Mouse (Mus musculus): ENCODE results near the gene Slc22a23. TPM values are rescaled to one million over a fixed set of nuclear protein-coding genes. Genes with fewer than 3 reads are reported as not detected.

Gene Slc22a23
- polyA plus RNA-seq, 1 experiment from 2014 or later, result 14.9 TPM

DNA sequence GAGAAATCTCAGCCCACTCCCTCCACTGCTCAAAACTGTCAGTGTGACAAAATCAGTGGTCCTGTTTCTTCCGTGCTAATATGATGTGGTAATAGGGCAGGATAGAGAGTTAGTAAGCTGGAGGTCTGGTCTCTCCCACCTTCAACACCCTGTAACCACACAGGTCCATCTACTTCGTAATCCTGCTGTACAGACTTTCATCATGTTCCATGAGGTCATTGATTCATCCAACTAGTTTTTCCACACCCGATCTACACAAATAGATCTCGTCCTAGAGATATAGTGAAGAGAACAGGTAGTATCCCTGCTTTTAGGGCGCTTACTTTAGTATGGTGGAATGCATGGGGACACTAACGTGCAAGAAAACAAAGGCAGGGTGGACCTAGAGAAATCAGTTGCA lies 63.6 kb downstream of the Slc22a23 start:
- no peak overlapping the region for H3K27ac ChIP-seq (ENCODE audit: low read depth, low read length)
- no peak overlapping the region for H3K9ac ChIP-seq (ENCODE audit: low read depth, low read length)
- H3K36me3 ChIP-seq (ENCODE audit: control insufficient read depth, insufficient read depth, low read length), result no peaks in the 10 kb centered on the region; the same call in 1 of the 2 replicates
- WGBS, result 92% methylated on average over 6 of the region's 6 CpGs
- H3K4me2 ChIP-seq (ENCODE audit: low read length), result no peak overlapping the region
- ATAC-seq, result no peak
- H3K4me1 ChIP-seq (ENCODE audit: control insufficient read depth, insufficient read depth, low read depth, low read length), result peaks cover 4% of the 10 kb centered on the region; the same call in 1 of the 2 replicates
- no peaks in the 10 kb centered on the region for H3K27me3 ChIP-seq (replicated peaks; ENCODE audit: control insufficient read depth, insufficient read depth, low read length)
- no peaks in the 10 kb centered on the region for H3K9me3 ChIP-seq (ENCODE audit: control insufficient read depth, low read length)
- no peak overlapping the region for H3K4me3 ChIP-seq (ENCODE audit: low read length)

DNA sequence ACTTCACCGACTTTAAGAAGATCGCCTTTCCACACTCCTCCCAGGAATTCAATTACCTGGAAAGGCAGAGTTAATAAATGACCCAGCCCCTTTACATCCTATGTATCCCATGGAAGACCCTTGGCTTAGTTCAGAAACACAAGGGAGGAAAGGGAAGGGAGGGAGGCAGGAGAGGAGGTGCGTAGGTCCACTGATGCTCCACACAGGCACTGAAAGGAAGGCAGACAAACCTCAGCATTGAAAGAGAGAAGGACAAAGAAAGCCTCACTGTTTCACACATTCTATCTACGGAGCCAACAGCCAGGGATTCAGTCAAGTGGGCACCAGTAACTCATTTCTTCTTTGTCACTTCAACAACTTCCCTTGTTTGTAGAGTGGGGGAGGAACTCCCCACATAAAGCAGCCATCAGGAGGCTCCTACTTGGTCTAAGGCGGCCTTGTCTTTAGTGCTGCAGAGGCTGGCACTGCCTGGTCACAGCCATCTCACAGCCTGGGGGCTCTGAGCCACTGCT lies 66.2 kb downstream of the Slc22a23 start:
- peaks cover 4% of the 10 kb centered on the region; the same call in 1 of the 2 replicates for H3K4me1 ChIP-seq (ENCODE audit: control insufficient read depth, insufficient read depth, low read depth, low read length)
- no peaks in the 10 kb centered on the region for H3K9me3 ChIP-seq (ENCODE audit: control insufficient read depth, low read length)
- H3K4me2 ChIP-seq (ENCODE audit: low read length), result no peak overlapping the region
- H3K4me3 ChIP-seq (ENCODE audit: low read length), result no peak overlapping the region
- WGBS, result 43% methylated on average over 5 of the region's 5 CpGs
- H3K27me3 ChIP-seq (replicated peaks; ENCODE audit: control insufficient read depth, insufficient read depth, low read length), result no peaks in the 10 kb centered on the region
- H3K36me3 ChIP-seq (ENCODE audit: control insufficient read depth, insufficient read depth, low read length), result no peaks in the 10 kb centered on the region; the same call in 1 of the 2 replicates
- peak overlapping the region; percentile 41; the same call in 1 of the 2 replicates for H3K27ac ChIP-seq (ENCODE audit: low read depth, low read length)
- no peak overlapping the region for H3K9ac ChIP-seq (ENCODE audit: low read depth, low read length)
- peak; percentile 84 for ATAC-seq

DNA sequence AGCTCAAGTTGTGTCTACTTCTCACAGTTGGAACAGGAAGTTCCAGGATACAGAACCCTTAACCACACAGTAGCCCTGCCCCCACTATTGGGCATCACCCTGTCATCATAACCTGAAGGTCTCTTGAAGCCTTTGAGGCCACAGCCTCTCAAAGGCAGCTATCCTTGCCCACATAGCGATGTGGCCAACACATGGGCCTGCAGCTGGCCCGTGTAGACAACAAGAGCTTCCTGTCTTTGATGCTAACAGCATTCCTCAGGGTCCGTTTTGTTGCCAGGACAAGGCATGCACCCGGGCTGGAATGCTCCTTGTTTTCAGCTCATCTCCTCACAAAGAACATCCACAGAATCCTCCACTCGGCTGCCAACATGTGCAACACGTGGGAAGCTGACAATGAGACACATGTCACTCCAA lies 66.7 kb downstream of the Slc22a23 start:
- Histone ChIP-seq H3K9me3 (ENCODE audit: control insufficient read depth, low read length) (no peaks in the 10 kb centered on the region), H3K27ac (ENCODE audit: low read depth, low read length) (0 out of 2 replicates have a peak overlapping the region, but pooled peaks have one; percentile 41), H3K4me3 (ENCODE audit: low read length) (no peak overlapping the region), H3K36me3 (ENCODE audit: control insufficient read depth, insufficient read depth, low read length) (no peaks in the 10 kb centered on the region; the same call in 1 of the 2 replicates), H3K4me1 (ENCODE audit: control insufficient read depth, insufficient read depth, low read depth, low read length) (peaks cover 4% of the 10 kb centered on the region; the same call in 1 of the 2 replicates), H3K9ac (ENCODE audit: low read depth, low read length) (no peak overlapping the region), H3K27me3 (replicated peaks; ENCODE audit: control insufficient read depth, insufficient read depth, low read length) (no peaks in the 10 kb centered on the region), H3K4me2 (ENCODE audit: low read length) (no peak overlapping the region)
- 9% methylated on average over 6 of the region's 6 CpGs for WGBS
- ATAC-seq, result peak; percentile 60

DNA sequence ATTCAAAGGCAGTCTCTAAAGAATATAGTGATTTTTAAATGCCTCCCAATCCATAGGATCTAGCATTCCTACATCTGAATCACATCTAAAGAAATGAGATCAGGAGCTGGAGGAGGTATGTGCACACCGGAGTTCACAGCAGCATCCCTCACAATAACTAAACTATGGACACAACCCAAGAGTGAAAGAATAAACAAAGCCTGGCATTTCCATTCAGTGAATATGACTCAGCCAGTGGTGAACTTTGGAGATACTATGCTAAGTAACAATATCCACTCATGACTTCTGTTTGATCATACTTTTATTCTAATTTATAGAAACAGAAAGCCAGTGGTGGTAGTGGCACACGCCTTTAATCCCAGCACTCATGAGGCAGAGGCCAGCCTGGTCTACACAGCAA lies 67.4 kb downstream of the Slc22a23 start:
- Histone ChIP-seq H3K9ac (ENCODE audit: low read depth, low read length) (no peak overlapping the region), H3K4me2 (ENCODE audit: low read length) (no peak overlapping the region), H3K9me3 (ENCODE audit: control insufficient read depth, low read length) (no peaks in the 10 kb centered on the region), H3K4me3 (ENCODE audit: low read length) (no peak overlapping the region), H3K4me1 (ENCODE audit: control insufficient read depth, insufficient read depth, low read depth, low read length) (peaks cover 5% of the 10 kb centered on the region), H3K27me3 (replicated peaks; ENCODE audit: control insufficient read depth, insufficient read depth, low read length) (no peaks in the 10 kb centered on the region), H3K36me3 (ENCODE audit: control insufficient read depth, insufficient read depth, low read length) (no peaks in the 10 kb centered on the region; the same call in 1 of the 2 replicates), H3K27ac (ENCODE audit: low read depth, low read length) (no peak overlapping the region)
- no peak for ATAC-seq
- 84% methylated on average over 2 of the region's 2 CpGs for WGBS

DNA sequence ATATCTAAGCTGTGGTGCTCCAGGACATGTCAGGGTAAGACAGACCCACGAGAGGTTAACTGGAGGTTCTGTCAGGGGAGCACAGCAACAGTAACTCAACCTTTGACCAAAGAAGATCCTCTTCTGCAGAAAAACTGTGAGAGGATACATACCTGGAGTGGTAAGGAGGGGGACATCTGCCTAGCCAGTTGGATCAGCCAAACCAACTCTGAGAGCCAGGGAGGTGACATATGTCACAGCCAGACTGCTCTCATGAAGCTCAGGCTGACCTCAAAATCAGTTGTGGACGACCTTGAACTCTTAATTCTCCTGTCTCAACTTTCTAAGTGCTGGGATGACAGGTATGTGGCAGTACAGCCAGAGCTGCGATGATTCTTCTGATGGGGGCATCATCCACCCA lies 68.0 kb downstream of the Slc22a23 start:
- no peak overlapping the region for H3K9ac ChIP-seq (ENCODE audit: low read depth, low read length)
- H3K4me3 ChIP-seq (ENCODE audit: low read length), result no peak overlapping the region
- no peaks in the 10 kb centered on the region for H3K27me3 ChIP-seq (replicated peaks; ENCODE audit: control insufficient read depth, insufficient read depth, low read length)
- WGBS, result 89% methylated on average over 3 of the region's 3 CpGs
- no peak overlapping the region for H3K4me2 ChIP-seq (ENCODE audit: low read length)
- no peak for ATAC-seq
- peaks cover 9% of the 10 kb centered on the region for H3K4me1 ChIP-seq (ENCODE audit: control insufficient read depth, insufficient read depth, low read depth, low read length)
- H3K27ac ChIP-seq (ENCODE audit: low read depth, low read length), result no peak overlapping the region
- H3K9me3 ChIP-seq (ENCODE audit: control insufficient read depth, low read length), result no peaks in the 10 kb centered on the region
- no peaks in the 10 kb centered on the region; the same call in 1 of the 2 replicates for H3K36me3 ChIP-seq (ENCODE audit: control insufficient read depth, insufficient read depth, low read length)

DNA sequence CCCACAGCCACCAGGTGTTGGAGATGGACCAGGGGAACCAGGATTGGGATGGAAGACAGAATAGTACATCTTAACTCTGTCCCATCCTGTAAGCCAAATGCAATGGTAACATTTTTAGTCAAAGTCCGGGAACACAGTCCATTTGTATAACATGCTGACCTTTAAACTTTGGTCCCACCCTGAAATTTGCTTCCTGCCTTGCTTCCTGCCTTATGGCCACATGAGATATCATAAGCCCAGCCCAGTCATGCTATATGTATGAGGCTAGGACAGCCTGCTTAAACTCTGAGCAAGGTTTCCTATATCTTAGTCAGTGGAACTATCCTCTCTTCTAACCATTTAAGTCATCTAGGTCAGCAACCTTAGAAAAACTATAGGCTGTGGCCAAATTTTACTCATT lies 70.1 kb downstream of the Slc22a23 start:
- Histone ChIP-seq H3K4me1 (ENCODE audit: control insufficient read depth, insufficient read depth, low read depth, low read length) (peaks cover 17% of the 10 kb centered on the region), H3K4me3 (ENCODE audit: low read length) (no peak overlapping the region), H3K4me2 (ENCODE audit: low read length) (no peak overlapping the region), H3K9me3 (ENCODE audit: control insufficient read depth, low read length) (no peaks in the 10 kb centered on the region), H3K27me3 (replicated peaks; ENCODE audit: control insufficient read depth, insufficient read depth, low read length) (no peaks in the 10 kb centered on the region), H3K36me3 (ENCODE audit: control insufficient read depth, insufficient read depth, low read length) (no peaks in the 10 kb centered on the region; the same call in 1 of the 2 replicates), H3K27ac (ENCODE audit: low read depth, low read length) (no peak overlapping the region), H3K9ac (ENCODE audit: low read depth, low read length) (no peak overlapping the region)
- 74% methylated on average over 1 of the region's 1 CpGs for WGBS
- no peak for ATAC-seq

DNA sequence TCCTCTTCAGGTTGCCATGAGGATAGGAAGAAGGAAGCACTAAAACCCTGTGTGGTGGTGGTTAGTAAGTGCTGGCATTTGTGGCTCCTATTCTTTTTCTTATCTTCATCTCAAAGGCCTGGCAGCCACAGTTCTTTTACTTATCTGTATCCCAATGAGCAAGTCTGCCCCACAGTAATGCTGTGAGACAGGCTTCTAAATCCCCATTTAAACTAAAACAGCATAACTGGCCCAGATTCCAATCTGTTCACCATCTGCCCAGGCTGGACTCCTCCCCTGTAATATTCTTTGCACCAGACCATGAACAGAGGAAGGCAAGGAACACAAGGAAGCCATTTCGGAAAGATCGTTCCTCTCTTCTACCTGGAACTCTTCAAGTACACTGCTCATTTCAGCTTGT lies 70.6 kb downstream of the Slc22a23 start:
- Histone ChIP-seq H3K9ac (ENCODE audit: low read depth, low read length) (no peak overlapping the region), H3K4me3 (ENCODE audit: low read length) (no peak overlapping the region), H3K4me1 (ENCODE audit: control insufficient read depth, insufficient read depth, low read depth, low read length) (peaks cover 18% of the 10 kb centered on the region), H3K9me3 (ENCODE audit: control insufficient read depth, low read length) (no peaks in the 10 kb centered on the region), H3K36me3 (ENCODE audit: control insufficient read depth, insufficient read depth, low read length) (no peaks in the 10 kb centered on the region; the same call in 1 of the 2 replicates), H3K27ac (ENCODE audit: low read depth, low read length) (no peak overlapping the region), H3K27me3 (replicated peaks; ENCODE audit: control insufficient read depth, insufficient read depth, low read length) (no peaks in the 10 kb centered on the region), H3K4me2 (ENCODE audit: low read length) (no peak overlapping the region)
- 99% methylated on average over 2 of the region's 2 CpGs for WGBS
- no peak for ATAC-seq

DNA sequence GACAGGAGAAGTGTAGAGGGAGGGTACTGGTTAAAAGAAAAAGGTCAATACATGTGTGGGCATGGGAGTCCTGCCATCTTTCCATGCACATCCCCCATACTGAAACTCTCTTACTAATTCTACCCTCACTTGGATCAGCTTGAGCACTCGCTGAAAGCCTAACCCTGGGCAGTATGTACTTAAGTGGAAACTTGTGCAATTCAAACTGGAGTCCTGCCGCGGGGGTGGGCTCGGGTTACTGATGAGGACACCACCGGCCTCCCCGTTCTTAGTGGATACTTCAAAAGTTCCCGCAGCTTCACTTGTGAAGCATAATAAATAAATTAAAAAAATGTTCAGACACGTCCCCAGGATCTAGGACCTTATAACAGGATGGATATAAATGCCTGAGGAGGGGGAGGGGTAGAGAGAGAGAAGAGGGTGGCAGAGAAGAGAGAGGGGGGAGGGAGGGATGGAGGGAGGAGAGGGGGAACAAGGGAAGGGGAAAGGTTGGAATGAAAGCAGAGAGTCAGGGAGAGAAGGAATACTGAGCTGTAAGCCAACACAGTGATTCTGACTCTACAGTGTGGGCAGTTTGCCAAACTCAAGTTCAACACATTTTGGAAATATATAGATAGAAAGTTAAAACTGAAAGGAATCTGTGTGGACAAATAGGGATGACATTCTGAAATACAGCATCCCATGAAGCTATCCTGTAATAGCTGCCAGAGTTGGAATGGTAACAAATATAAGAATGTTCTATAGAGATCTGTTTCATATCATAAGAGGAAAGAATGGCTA lies 72.5 kb downstream of the Slc22a23 start:
- Histone ChIP-seq H3K4me2 (ENCODE audit: low read length) (no peak overlapping the region), H3K27me3 (replicated peaks; ENCODE audit: control insufficient read depth, insufficient read depth, low read length) (no peaks in the 10 kb centered on the region), H3K9me3 (ENCODE audit: control insufficient read depth, low read length) (no peaks in the 10 kb centered on the region), H3K4me1 (ENCODE audit: control insufficient read depth, insufficient read depth, low read depth, low read length) (peaks cover 17% of the 10 kb centered on the region), H3K27ac (ENCODE audit: low read depth, low read length) (no peak overlapping the region), H3K9ac (ENCODE audit: low read depth, low read length) (no peak overlapping the region), H3K4me3 (ENCODE audit: low read length) (no peak overlapping the region), H3K36me3 (ENCODE audit: control insufficient read depth, insufficient read depth, low read length) (no peaks in the 10 kb centered on the region; the same call in 1 of the 2 replicates)
- no peak for ATAC-seq
- WGBS, result 38% methylated on average over 8 of the region's 8 CpGs

DNA sequence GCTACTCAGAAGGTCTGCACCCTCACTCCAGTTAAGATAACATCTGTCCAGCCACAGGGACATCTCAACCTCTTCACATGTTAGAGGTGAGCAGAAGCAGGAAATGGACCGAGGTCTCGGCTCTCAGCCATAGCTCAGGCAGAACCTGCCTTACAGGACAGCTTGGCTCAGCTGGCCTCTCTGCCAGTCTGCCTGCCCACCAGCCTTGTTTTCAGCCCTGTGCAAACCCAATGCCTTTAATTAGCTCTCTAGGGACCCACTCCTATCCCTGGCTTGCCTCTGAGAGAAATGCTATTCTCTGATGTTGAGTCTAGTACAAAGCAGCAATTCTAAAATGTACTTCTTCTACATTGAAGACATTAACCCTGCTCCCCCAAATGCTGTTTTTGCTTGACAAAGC lies 73.3 kb downstream of the Slc22a23 start:
- Histone ChIP-seq H3K4me1 (ENCODE audit: control insufficient read depth, insufficient read depth, low read depth, low read length) (peaks cover 17% of the 10 kb centered on the region), H3K27me3 (replicated peaks; ENCODE audit: control insufficient read depth, insufficient read depth, low read length) (no peaks in the 10 kb centered on the region), H3K9ac (ENCODE audit: low read depth, low read length) (no peak overlapping the region), H3K9me3 (ENCODE audit: control insufficient read depth, low read length) (no peaks in the 10 kb centered on the region), H3K36me3 (ENCODE audit: control insufficient read depth, insufficient read depth, low read length) (no peaks in the 10 kb centered on the region), H3K4me2 (ENCODE audit: low read length) (no peak overlapping the region), H3K27ac (ENCODE audit: low read depth, low read length) (0 out of 2 replicates have a peak overlapping the region, but pooled peaks have one; percentile 12), H3K4me3 (ENCODE audit: low read length) (no peak overlapping the region)
- no peak for ATAC-seq
- 73% methylated on average over 2 of the region's 2 CpGs for WGBS

Data from hindbrain, embryonic 16.5 days (tissue).